Mouse (Mus musculus) ES-E14 (cell line): ENCODE measurements at regions not wholly inside any gene's neighbourhood (a gene's known extent, or its start where the extent isn't known, plus 50 kb on each side); places are given as distances from the start of the nearest gene placed in this dataset.

Experiments used
- DNase-seq: peaks from one replicate; pipeline ENCODE4 v3.0.0-alpha.2; 2013; ENCODE audit warnings: low read depth, low spot score
- H3K27ac ChIP-seq: 2 replicates; pipeline ENCODE4 v1.5.1; 2012; ENCODE audit warnings: low read depth, mild to moderate bottlenecking, low read length, moderate library complexity, mixed read lengths; ENCODE audit not compliant: poor library complexity, insufficient read depth, severe bottlenecking
- H3K36me3 ChIP-seq: 2 replicates; pipeline ENCODE4 v1.6.1; 2012; ENCODE audit warnings: mild to moderate bottlenecking, low read length, moderate library complexity, mixed read lengths; ENCODE audit not compliant: control insufficient read depth, poor library complexity, insufficient read depth, severe bottlenecking
- H3K4me1 ChIP-seq, 2 experiments: fragments of 150-350 bp in 1 of 2; sonication (generic) in 1 of 2; 2 replicates each; pipeline ENCODE4 v1.6.1; 2012; ENCODE audit warnings: low read length in 2 of 2, mild to moderate bottlenecking in 1 of 2, mixed read lengths in 1 of 2; ENCODE audit not compliant: control insufficient read depth in 2 of 2, insufficient read depth in 2 of 2, poor library complexity in 1 of 2
- H3K4me3 ChIP-seq, 2 experiments: fragments of 150-350 bp in 1 of 2; sonication (generic) in 1 of 2; 2 replicates each; pipeline ENCODE4 v1.5.1; 2012; ENCODE audit warnings: low read length in 2 of 2, low read depth in 1 of 2, mild to moderate bottlenecking in 1 of 2, mixed read lengths in 1 of 2; ENCODE audit not compliant: insufficient read depth in 1 of 2, poor library complexity in 1 of 2, severe bottlenecking in 1 of 2
- H3K9ac ChIP-seq: 2 replicates; pipeline ENCODE4 v1.6.1; 2012; ENCODE audit warnings: low read depth, mild to moderate bottlenecking, low read length, mixed read lengths; ENCODE audit not compliant: poor library complexity, insufficient read depth, severe bottlenecking
- H3K9me3 ChIP-seq: fragments of 150-350 bp; sonication (generic); 2 replicates; pipeline ENCODE4 v1.6.1; 2012; ENCODE audit warnings: low read depth, mild to moderate bottlenecking, low read length; ENCODE audit not compliant: control insufficient read depth, insufficient read depth
- CHD2 ChIP-seq: IDR thresholded peaks from 2 replicates; pipeline ENCODE4 v1.6.1; 2014; ENCODE audit warnings: mild to moderate bottlenecking, low read depth, low read length, inconsistent platforms
- HCFC1 ChIP-seq: IDR thresholded peaks from 2 replicates; pipeline ENCODE4 v1.6.1; 2012; ENCODE audit warnings: low read length, inconsistent platforms, borderline replicate concordance; ENCODE audit not compliant: insufficient read depth
- MAFK ChIP-seq: IDR thresholded peaks from 2 replicates; pipeline ENCODE4 v1.6.1; 2014; ENCODE audit warnings: mild to moderate bottlenecking, low read depth, low read length, inconsistent platforms; ENCODE audit not compliant: insufficient read depth
- ZC3H11A ChIP-seq: IDR thresholded peaks from 2 replicates; pipeline ENCODE4 v1.6.1; 2012; ENCODE audit warnings: low read depth, mild to moderate bottlenecking, inconsistent platforms, low read length, borderline replicate concordance
- ZNF384 ChIP-seq: IDR thresholded peaks from 2 replicates; pipeline ENCODE4 v1.6.1; 2012; ENCODE audit warnings: low read depth, low read length, inconsistent platforms
- in situ Hi-C, 2 experiments: fragments of 600-800 bp; cut with MboI; formaldehyde crosslinking; loops; one replicate each; pipeline ENCODE4 v1.15.1; 2025; ENCODE audit warnings: low sequenced_read_pairs in 2 of 2, inconsistent platforms in 1 of 2; ENCODE audit not compliant: unreplicated experiment in 2 of 2

DNA sequence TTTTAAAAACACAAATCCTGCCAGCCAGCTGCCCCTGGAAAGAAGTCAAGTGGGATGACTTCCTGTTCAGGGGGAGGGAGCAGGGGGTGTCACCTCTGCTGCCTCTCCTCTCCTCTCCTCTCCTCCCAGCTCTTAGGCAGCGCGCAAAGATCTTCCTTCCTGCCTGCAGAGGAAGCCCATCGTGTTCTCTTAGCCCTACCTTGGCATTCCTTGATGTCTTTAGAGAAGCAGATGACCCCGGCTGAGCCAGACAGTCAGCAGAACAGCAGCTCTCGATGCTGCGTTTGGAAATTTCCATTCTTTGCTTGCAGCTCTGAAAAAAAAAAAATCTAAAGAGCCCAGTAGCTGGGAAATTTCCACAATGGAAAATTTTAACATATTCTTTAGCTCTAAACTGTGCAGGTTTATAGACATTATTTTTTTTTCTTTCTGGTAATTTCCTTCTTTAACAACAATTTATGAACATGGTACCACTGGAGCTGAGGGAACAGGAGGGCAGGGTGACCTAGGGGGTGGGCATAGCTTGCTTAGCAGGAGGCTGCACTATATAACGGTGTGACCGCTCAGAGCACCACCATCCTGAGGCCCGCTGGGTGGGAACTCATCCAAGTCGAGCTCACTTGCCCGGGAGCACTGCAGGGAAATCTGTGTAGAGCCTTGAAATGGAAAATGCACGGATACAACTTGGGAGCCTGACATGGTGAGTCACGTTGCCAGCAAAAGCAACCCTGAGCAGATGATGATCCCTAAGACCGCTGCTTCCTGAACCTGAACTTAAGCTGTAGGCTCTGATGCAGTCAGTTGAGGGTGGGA lies 109.9 kb upstream of the Mkln1 start:
- H3K27ac ChIP-seq: no peak overlapping the region
- TF ChIP-seq ZC3H11A: no peak
- H3K4me1 ChIP-seq: peaks cover 5 to 6% of the 10 kb centered on the region in 2 experiments; a peak in 2 of 4 replicates
- H3K4me3 ChIP-seq: no peak overlapping the region
- DNase-seq: no peak
- H3K9me3 ChIP-seq: no peaks in the 10 kb centered on the region
- H3K36me3 ChIP-seq: no peaks in the 10 kb centered on the region
- H3K9ac ChIP-seq: no peak overlapping the region
- in situ Hi-C loops: no loop called here

- H3K9ac ChIP-seq: no peak overlapping the region
- peaks cover 5 to 6% of the 10 kb centered on the region in 2 experiments; a peak in 2 of 4 replicates for H3K4me1 ChIP-seq
- no peak overlapping the region for H3K4me3 ChIP-seq
- in situ Hi-C loops: no loop called here
- TF ChIP-seq HCFC1 (no peak), ZNF384 (no peak), CHD2 (no peak), ZC3H11A (no peak), MAFK (no peak)
- H3K36me3 ChIP-seq: no peaks in the 10 kb centered on the region
- no peaks in the 10 kb centered on the region for H3K9me3 ChIP-seq
- H3K27ac ChIP-seq: no peak overlapping the region
- no peak for DNase-seq
Measured at GRCm38 (mm10) chr6:31289234-31289486, 109.4 kb upstream of the Mkln1 start.

- TF ChIP-seq MAFK (no peak), ZNF384 (no peak), ZC3H11A (no peak), HCFC1 (no peak), CHD2 (no peak)
- Histone ChIP-seq H3K36me3 (no peaks in the 10 kb centered on the region), H3K27ac (no peak overlapping the region), H3K4me3 (no peak overlapping the region), H3K9me3 (no peaks in the 10 kb centered on the region), H3K9ac (no peak overlapping the region), H3K4me1 (peaks cover 0 to 3% of the 10 kb centered on the region in 2 experiments; a peak in 1 of 4 replicates)
- DNase-seq: no peak
- in situ Hi-C loops: no loop called here
Measured at GRCm38 (mm10) chr6:31292081-31292480, 106.5 kb upstream of the Mkln1 start.

DNA sequence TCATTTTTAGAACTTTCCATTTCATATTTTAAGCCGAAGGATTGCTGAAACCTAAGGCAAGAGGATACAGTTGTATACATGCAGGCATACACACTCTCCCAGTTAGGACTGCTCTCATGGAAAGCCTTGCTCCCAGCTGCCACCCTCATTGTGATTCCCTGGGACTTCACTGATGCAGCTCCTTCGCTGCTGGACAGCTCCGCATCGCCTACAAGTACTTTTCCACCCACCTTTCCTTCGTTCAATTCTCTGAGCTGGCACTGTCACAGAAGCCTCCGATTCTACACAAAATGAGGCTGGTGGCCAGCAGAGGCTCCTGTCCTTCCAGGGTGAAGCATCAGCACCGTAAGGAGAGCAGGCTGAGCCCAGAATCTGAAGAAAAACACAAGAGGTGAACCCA lies 105.5 kb upstream of the Mkln1 start:
- DNase-seq: no peak
- Histone ChIP-seq H3K9ac (no peak overlapping the region), H3K4me3 (no peak overlapping the region), H3K36me3 (no peaks in the 10 kb centered on the region), H3K27ac (no peak overlapping the region), H3K4me1 (peaks cover 0 to 3% of the 10 kb centered on the region in 2 experiments; a peak in 1 of 4 replicates), H3K9me3 (no peaks in the 10 kb centered on the region)
- in situ Hi-C loops: no loop called here
- no peak for TF ChIP-seq HCFC1
- no peak for TF ChIP-seq MAFK
- TF ChIP-seq ZNF384: no peak
- no peak for TF ChIP-seq ZC3H11A
- no peak for TF ChIP-seq CHD2

DNA sequence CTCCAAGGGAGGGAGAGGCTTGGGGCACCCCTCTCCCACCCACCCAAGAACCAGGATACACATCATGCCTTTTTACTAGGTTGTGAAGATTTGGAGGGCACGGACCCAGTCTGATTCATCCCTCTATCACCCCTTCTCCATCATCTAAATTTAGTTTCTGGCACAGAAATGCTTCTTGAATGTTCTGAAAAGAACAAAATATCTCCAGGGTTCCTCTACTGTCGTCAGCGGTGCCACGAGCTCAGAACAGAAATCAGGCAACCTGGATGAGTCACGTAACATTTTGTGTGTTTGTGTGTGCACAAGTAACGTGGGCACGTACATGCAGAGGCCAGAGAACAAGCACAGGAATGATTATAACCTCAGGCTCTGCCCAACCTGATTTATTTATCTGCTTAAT lies 99.1 kb upstream of the Mkln1 start:
- DNase-seq: no peak
- Histone ChIP-seq H3K4me3 (no peak overlapping the region), H3K9me3 (no peaks in the 10 kb centered on the region), H3K36me3 (no peaks in the 10 kb centered on the region), H3K27ac (no peak overlapping the region), H3K9ac (no peak overlapping the region), H3K4me1 (no peaks in the 10 kb centered on the region)
- TF ChIP-seq ZC3H11A (no peak), MAFK (no peak), HCFC1 (no peak)
- in situ Hi-C loops: no loop called here
